Mouse (Mus musculus) kidney, embryonic 14.5 days (tissue): Measurements from ENCODE around the gene Gatc. TPM values are rescaled to one million over a fixed set of nuclear protein-coding genes. Genes with fewer than 3 reads are reported as not detected.

Experiments
- ATAC-seq: fragments of 200-750 bp; cut with Nextera tagmentation; 2 replicates; pipeline ENCODE4 v1.8.0; 2017; ENCODE audit warnings: moderate number of reproducible peaks, mild to moderate bottlenecking, moderate TSS enrichment, moderate library complexity; ENCODE audit not compliant: low FRiP score, low TSS enrichment
- H3K27ac ChIP-seq: fragments of 300-500 bp; sonication (generic); 2 replicates; pipeline ENCODE4 v1.5.1; 2014; ENCODE audit warnings: low read depth, mild to moderate bottlenecking, low read length, moderate library complexity, mixed read lengths
- H3K27me3 ChIP-seq: fragments of 300-500 bp; sonication (generic); 2 replicates; pipeline ENCODE4 v1.6.1; 2014; ENCODE audit warnings: mild to moderate bottlenecking, low read length; ENCODE audit not compliant: control insufficient read depth, insufficient read depth
- H3K36me3 ChIP-seq: fragments of 300-500 bp; sonication (generic); 2 replicates; pipeline ENCODE4 v1.6.1; 2014; ENCODE audit warnings: low read length, mixed read lengths; ENCODE audit not compliant: control insufficient read depth, insufficient read depth
- H3K4me1 ChIP-seq: fragments of 300-500 bp; sonication (generic); 2 replicates; pipeline ENCODE4 v1.6.1; 2014; ENCODE audit warnings: low read length, mixed read lengths; ENCODE audit not compliant: control insufficient read depth, insufficient read depth
- H3K4me2 ChIP-seq: fragments of 300-500 bp; sonication (generic); replicated peaks from 2 replicates; pipeline ENCODE4 v1.6.1; 2014; ENCODE audit warnings: low read depth, mild to moderate bottlenecking, low read length
- H3K4me3 ChIP-seq: fragments of 300-500 bp; sonication (generic); 2 replicates; pipeline ENCODE4 v1.5.1; 2014; ENCODE audit warnings: mild to moderate bottlenecking, low read length
- H3K9ac ChIP-seq: fragments of 300-500 bp; sonication (generic); 2 replicates; pipeline ENCODE4 v1.6.1; 2014; ENCODE audit warnings: low read depth, mild to moderate bottlenecking, low read length, moderate library complexity
- H3K9me3 ChIP-seq: fragments of 300-500 bp; sonication (generic); 2 replicates; pipeline ENCODE4 v1.6.1; 2016; ENCODE audit warnings: low read length; ENCODE audit not compliant: control insufficient read depth
- WGBS: fragments of 180-500 bp; shearing (Covaris S2); extraction: QIAGEN DNeasy Blood & Tissue Kit; methylation state at CpG from one replicate; pipeline ENCODE4 v1.1.7; 2014; 5-methylcytosine and 5-hydroxymethylcytosine counted together
- polyA plus RNA-seq: library from polyadenylated mRNA; unstranded; fragments of >200 nt; fragmentation: Nextera tagmentation; extraction: Ambion mirVana; gene quantifications from 2 replicates; pipeline ENCODE4 v1.2.1, GENCODE M21; 2014

The Gatc gene
- polyA plus RNA-seq, 1 experiment from 2014 or later, result 36.9 TPM

DNA sequence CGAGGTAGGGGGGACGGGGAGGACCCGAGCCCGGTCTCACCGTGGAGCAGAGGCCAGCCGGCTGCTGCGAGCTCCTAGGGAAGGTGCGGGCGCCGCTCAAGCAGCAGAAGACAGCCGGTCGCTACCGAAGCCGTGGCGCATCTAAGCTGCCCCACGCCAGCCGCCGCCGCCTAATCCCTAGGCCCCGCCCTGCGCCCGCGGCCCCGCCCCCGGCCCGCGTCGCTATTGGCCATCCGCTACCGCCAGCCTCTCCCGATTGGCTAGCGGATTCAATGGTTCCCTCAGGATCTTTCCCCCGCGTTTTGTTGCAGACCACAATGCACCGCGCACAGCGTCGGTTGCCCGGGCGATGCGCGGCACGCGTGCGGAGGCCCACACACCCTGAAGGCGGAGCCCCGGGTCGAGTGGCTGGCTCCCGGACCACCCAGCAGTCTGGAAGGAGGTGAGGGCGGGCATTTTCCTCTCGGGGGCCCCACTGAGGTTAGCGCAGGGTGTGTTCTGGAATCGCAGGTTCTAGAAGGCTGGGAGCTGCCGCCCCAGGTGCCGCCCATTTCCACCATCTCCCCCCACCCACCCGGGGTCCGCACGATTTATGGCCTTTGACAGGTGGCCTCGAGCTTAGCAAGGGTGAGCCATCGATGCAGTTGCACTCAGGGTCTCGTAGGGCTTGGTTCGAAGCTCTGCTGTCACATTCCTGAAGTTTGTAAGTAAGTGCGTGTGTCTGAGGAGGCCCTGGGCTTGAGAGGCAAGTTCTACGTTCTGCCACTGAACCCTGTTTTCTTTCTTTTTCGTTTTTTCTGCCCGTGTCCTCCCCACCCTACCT, 40.0 kb downstream of the Gatc start, which contains the start of gene Dynll1:
Dynll1 (minus strand) TSS at position 208 of the 823 bp plus-strand sequence.
- H3K27ac ChIP-seq, result peak within 1 kb of the TSS; percentile 95
- H3K4me1 ChIP-seq, result peaks cover 17% of the 10 kb centered on the region
- peak; percentile 98 for ATAC-seq
- under 1% methylated on average over 63 of the region's 66 CpGs for WGBS
- peak within 1 kb of the TSS; percentile 93 for H3K9ac ChIP-seq
- H3K4me2 ChIP-seq, result peak within 1 kb of the TSS; percentile 78
- H3K4me3 ChIP-seq, result peak within 1 kb of the TSS; percentile 93
- no peaks in the 10 kb centered on the region for H3K9me3 ChIP-seq
- no peaks in the 10 kb centered on the region for H3K27me3 ChIP-seq
- peaks cover 34% of the 10 kb centered on the region for H3K36me3 ChIP-seq

DNA sequence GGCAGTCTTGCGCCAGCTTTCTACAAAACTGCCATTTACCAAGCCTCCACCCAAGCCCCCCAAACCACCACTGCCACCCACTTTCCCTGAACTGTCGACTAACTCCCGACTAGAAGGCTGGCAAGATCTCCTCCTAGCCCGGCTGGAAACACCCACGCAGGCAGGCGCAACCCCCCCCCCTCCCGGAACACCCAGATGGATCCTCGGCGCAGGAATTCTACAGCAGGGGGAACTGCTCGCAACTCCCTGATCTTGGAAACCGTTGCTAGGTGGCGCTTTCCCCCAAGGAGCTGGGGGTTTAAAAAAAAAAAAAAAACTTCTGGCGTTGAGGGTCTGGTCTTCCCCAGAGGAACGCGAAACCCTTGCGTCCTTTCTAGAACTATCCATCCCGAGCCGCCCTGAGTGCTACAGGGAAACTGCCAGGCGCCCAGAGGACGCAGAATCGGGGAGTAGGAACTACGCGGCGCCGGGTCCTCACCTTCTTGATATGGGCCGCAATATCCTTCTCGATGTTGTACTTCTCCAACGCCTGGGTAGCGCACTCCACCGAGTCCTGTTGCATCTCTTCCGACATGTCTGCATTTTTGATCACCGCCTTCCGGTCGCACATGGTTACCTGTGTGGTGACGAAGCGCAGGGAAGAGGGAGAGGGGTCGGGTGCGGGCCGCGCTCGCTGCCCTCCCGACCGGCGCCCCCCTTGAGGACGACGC, 40.8 kb downstream of the Gatc start:
- Histone ChIP-seq H3K9ac (peak overlapping the region; percentile 93), H3K4me3 (peak overlapping the region; percentile 93), H3K4me2 (peak overlapping the region; percentile 78), H3K36me3 (peaks cover 40% of the 10 kb centered on the region), H3K27me3 (no peaks in the 10 kb centered on the region), H3K9me3 (no peaks in the 10 kb centered on the region), H3K27ac (peak overlapping the region; percentile 95), H3K4me1 (peaks cover 17% of the 10 kb centered on the region)
- under 1% methylated on average over 46 of the region's 46 CpGs for WGBS
- peak; percentile 1 for ATAC-seq

DNA sequence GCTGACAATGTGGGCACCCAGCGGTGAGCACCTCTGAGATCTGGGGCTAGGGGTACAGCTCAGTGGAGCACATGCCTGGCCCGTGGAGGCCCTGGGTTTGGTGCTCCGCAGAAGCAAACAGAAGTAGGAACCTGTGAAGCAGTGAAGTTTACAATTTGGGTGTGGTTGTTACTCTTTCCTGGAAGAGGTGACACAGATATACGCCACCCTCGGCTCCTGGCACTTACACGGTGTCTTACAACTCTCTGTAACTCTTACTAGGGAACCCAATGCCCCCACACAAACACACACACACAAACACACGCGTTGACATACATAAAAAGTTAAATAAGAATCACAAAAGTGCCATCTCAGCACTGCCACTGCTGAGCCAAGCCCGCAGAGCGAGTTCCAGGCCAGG, 44.6 kb downstream of the Gatc start:
- Histone ChIP-seq H3K4me2 (no peak overlapping the region), H3K4me3 (no peak overlapping the region), H3K27ac (no peak overlapping the region), H3K36me3 (peaks cover 53% of the 10 kb centered on the region), H3K4me1 (peaks cover 14% of the 10 kb centered on the region), H3K9ac (no peak overlapping the region), H3K9me3 (no peaks in the 10 kb centered on the region), H3K27me3 (no peaks in the 10 kb centered on the region)
- WGBS, result 85% methylated on average over 10 of the region's 10 CpGs
- ATAC-seq, result no peak

DNA sequence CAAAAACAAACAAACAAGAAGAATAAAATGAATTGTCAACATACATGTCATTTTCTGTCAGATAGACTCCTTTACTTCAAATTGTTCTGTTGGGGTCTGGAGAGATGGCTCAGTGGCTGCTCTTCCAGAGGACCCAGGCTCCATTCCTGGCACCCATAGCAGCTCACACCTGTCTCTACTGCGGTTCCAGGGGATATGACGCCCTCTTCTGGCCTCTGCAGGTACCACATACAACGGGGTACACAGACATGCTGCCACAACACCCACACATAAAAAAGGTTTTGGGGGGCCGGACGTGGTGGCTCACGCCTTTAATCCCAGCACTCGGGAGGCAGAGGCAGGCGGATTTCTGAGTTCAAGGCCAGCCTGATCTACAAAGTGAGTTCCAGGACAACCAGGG, 46.8 kb downstream of the Gatc start:
- Histone ChIP-seq H3K9ac (no peak overlapping the region), H3K27ac (no peak overlapping the region), H3K4me2 (no peak overlapping the region), H3K36me3 (peaks cover 67% of the 10 kb centered on the region), H3K4me3 (no peak overlapping the region), H3K9me3 (no peaks in the 10 kb centered on the region), H3K27me3 (no peaks in the 10 kb centered on the region), H3K4me1 (peaks cover 11% of the 10 kb centered on the region)
- no peak for ATAC-seq
- WGBS, result 90% methylated on average over 8 of the region's 8 CpGs

DNA sequence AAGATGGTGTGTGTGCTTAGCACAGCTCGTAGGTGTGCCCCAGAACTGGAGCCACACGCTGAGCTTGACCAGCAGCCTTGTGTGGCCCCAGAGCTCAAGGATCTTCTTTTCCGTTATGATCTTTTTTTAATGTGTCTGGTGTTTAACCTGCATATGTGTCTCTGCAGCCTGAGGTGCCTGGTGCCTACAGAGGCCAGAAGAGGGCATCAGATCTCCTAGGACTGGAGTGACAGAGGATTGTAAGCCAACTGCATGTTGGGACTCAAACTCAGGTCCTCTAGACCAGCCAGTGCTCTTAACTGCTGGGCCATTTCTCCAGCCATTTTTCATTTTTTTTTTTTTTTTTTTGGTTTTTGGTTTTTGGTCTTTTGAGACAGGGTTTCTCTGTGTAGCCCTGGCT, 56.2 kb downstream of the Gatc start:
- H3K27me3 ChIP-seq, result no peaks in the 10 kb centered on the region
- ATAC-seq, result no peak
- H3K4me2 ChIP-seq, result no peak overlapping the region
- no peak overlapping the region for H3K4me3 ChIP-seq
- peaks cover 5% of the 10 kb centered on the region for H3K4me1 ChIP-seq
- no peak overlapping the region for H3K27ac ChIP-seq
- no peaks in the 10 kb centered on the region for H3K9me3 ChIP-seq
- peaks cover 32% of the 10 kb centered on the region for H3K36me3 ChIP-seq
- WGBS, result 88% methylated on average over 3 of the region's 3 CpGs
- H3K9ac ChIP-seq, result no peak overlapping the region

Other genes with a start within 250 kb of the Gatc start
- gene Gm10401, start 242.9 kb downstream of the Gatc start, polyA plus RNA-seq, result 54.5 and 60.9 TPM in 2 replicates
- gene Acads, start 221.8 kb downstream of the Gatc start, polyA plus RNA-seq, result 54.2 and 68.5 TPM in 2 replicates
- gene Unc119b, start 206.2 kb downstream of the Gatc start, polyA plus RNA-seq, result 26.3 and 50.3 TPM in 2 replicates
- 57.8 and 75.5 TPM in 2 replicates for gene Mlec, start 183.0 kb downstream of the Gatc start, polyA plus RNA-seq
- 2.0 and 2.4 TPM in 2 replicates for gene Cabp1, start 146.8 kb downstream of the Gatc start, polyA plus RNA-seq
- gene Pop5, start 105.3 kb downstream of the Gatc start, polyA plus RNA-seq, result 116 and 120 TPM in 2 replicates
- 81.9 TPM in 2 replicates for gene Rnf10, start 68.3 kb downstream of the Gatc start, polyA plus RNA-seq
- gene Coq5, start 61.5 kb downstream of the Gatc start, polyA plus RNA-seq, result 39.7 and 58.8 TPM in 2 replicates
- 1,720 and 2,039 TPM in 2 replicates for gene Dynll1, start 40.2 kb downstream of the Gatc start, polyA plus RNA-seq
- gene Srsf9, start 14.0 kb downstream of the Gatc start, polyA plus RNA-seq, result 320 and 334 TPM in 2 replicates
- gene Triap1, start within 50 bp of the Gatc start, polyA plus RNA-seq, result 56.2 and 62.2 TPM in 2 replicates
- 911 and 1,119 TPM in 2 replicates for gene Cox6a1, start 7.8 kb upstream of the Gatc start, polyA plus RNA-seq
- 26.2 and 34.0 TPM in 2 replicates for gene Msi1, start 88.4 kb upstream of the Gatc start, polyA plus RNA-seq
- 0.46 and 0.57 TPM in 2 replicates for gene Pla2g1b, start 125.1 kb upstream of the Gatc start, polyA plus RNA-seq
- 16.4 and 20.9 TPM in 2 replicates for gene Sirt4, start 143.5 kb upstream of the Gatc start, polyA plus RNA-seq
- gene Pxn, start 165.5 kb upstream of the Gatc start, polyA plus RNA-seq, result 21.9 and 22.4 TPM in 2 replicates
- 1,879 and 2,111 TPM in 2 replicates for gene Rplp0, start 218.3 kb upstream of the Gatc start, polyA plus RNA-seq
- gene Gcn1l1, start 224.1 kb upstream of the Gatc start, polyA plus RNA-seq, result 44.3 and 56.0 TPM in 2 replicates